Mouse (Mus musculus) myocyte (in vitro differentiated cells): ENCODE measurements around the gene Ccdc163. TPM values are rescaled to one million over a fixed set of nuclear protein-coding genes. Genes with fewer than 3 reads are reported as not detected.

ENCODE experiments used
- H3K27me3 ChIP-seq: one replicate; pipeline ENCODE4 v1.6.1; 2011; ENCODE audit not compliant: control insufficient read depth, insufficient read depth, insufficient read length
- H3K36me3 ChIP-seq: one replicate; pipeline ENCODE4 v1.6.1; 2011; ENCODE audit not compliant: control insufficient read depth, insufficient read depth
- H3K4me2 ChIP-seq: one replicate; pipeline ENCODE4 v1.6.1; 2011; ENCODE audit warnings: low read depth, control low read depth
- H3K4me3 ChIP-seq: one replicate; pipeline ENCODE4 v1.5.1; 2011; ENCODE audit warnings: mild to moderate bottlenecking, control low read depth, moderate library complexity
- H3K79me2 ChIP-seq: one replicate; pipeline ENCODE4 v1.6.1; 2011; ENCODE audit not compliant: control insufficient read depth, insufficient read depth
- H3ac ChIP-seq: one replicate; pipeline ENCODE4 v1.6.1; 2011; ENCODE audit not compliant: control insufficient read depth, insufficient read length
- CEBPB ChIP-seq: IDR thresholded peaks from 2 replicates; pipeline ENCODE4 v1.6.1; 2011; ENCODE audit warnings: mild to moderate bottlenecking, moderate library complexity; ENCODE audit not compliant: poor library complexity, insufficient read depth, severe bottlenecking
- E2F4 ChIP-seq: IDR thresholded peaks from one replicate; pipeline ENCODE4 v1.6.1; 2011; ENCODE audit warnings: mild to moderate bottlenecking, control low read depth, moderate library complexity; ENCODE audit not compliant: insufficient read depth
- MAX ChIP-seq: IDR thresholded peaks from one replicate; pipeline ENCODE4 v1.6.1; 2011; ENCODE audit warnings: low read depth, mild to moderate bottlenecking, control low read depth
- MYOD1 ChIP-seq, 3 experiments: IDR thresholded peaks; one replicate each; pipeline ENCODE4 v1.6.1; 2011; ENCODE audit warnings: control low read depth in 2 of 3, low read depth in 2 of 3, mild to moderate bottlenecking in 2 of 3, moderate library complexity in 1 of 3; ENCODE audit not compliant: insufficient read length in 2 of 3, control insufficient read depth in 1 of 3
- MYOG ChIP-seq, 3 experiments: IDR thresholded peaks; one replicate each; pipeline ENCODE4 v1.6.1; 2011; ENCODE audit warnings: control low read depth in 2 of 3, low read depth in 2 of 3, mild to moderate bottlenecking in 2 of 3; ENCODE audit not compliant: insufficient read length in 2 of 3, control insufficient read depth in 1 of 3, insufficient read depth in 1 of 3
- POLR2A ChIP-seq: IDR thresholded peaks from one replicate; pipeline ENCODE4 v1.6.1; 2011; ENCODE audit warnings: low read depth, mild to moderate bottlenecking, control low read depth, moderate library complexity; ENCODE audit not compliant: insufficient read length
- POLR2AphosphoS2 ChIP-seq: IDR thresholded peaks from one replicate; pipeline ENCODE4 v1.6.1; 2011; ENCODE audit warnings: low read depth, control low read depth; ENCODE audit not compliant: insufficient read length
- REST ChIP-seq: IDR thresholded peaks from one replicate; pipeline ENCODE4 v1.6.1; 2011; ENCODE audit warnings: mild to moderate bottlenecking, control low read depth, moderate library complexity; ENCODE audit not compliant: insufficient read depth, insufficient read length
- SRF ChIP-seq: IDR thresholded peaks from one replicate; pipeline ENCODE4 v1.6.1; 2011; ENCODE audit warnings: low read depth; ENCODE audit not compliant: control insufficient read depth, insufficient read length
- TCF12 ChIP-seq: IDR thresholded peaks from one replicate; pipeline ENCODE4 v1.6.1; 2011; ENCODE audit warnings: mild to moderate bottlenecking, control low read depth; ENCODE audit not compliant: poor library complexity, insufficient read depth, severe bottlenecking
- TCF3 ChIP-seq: IDR thresholded peaks from one replicate; pipeline ENCODE4 v1.6.1; 2011; ENCODE audit warnings: low read depth, control low read depth; ENCODE audit not compliant: insufficient read length
- USF1 ChIP-seq: IDR thresholded peaks from one replicate; pipeline ENCODE4 v1.6.1; 2011; ENCODE audit warnings: low read depth, mild to moderate bottlenecking, control low read depth, moderate library complexity
- polyA plus RNA-seq: library from polyadenylated mRNA; unstranded; fragments of >200 nt; fragmentation: generic; extraction: Trizol; gene quantifications from one replicate; pipeline ENCODE4 v1.2.1, GENCODE M21; 2012; ENCODE audit warnings: missing spikeins

Gene Ccdc163
- polyA plus RNA-seq, 1 experiment: 18.9 TPM

DNA sequence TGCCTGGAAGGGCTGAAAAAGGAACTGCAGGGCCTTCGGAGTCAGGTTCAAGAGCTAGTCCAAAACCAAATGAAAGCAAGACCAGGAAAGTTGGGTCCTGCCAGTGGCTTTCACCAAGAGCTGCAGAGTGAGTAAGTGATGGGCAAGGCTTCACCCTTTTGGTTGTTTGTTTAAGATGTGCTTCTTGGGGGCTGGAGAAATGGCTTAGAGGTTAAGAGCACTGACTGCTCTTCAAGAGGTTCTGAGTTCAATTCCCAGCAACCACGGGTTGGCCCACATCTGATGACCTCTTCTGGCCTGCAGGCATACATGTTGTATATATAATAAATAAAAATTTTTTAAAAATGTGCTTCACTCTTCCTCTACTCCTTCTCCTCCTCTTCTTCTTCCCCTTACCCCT is 1.8 kb downstream of the Ccdc163 start:
- no peak overlapping the region for H3K4me3 ChIP-seq
- no peak overlapping the region for H3K4me2 ChIP-seq
- H3K36me3 ChIP-seq: peaks cover 3% of the 10 kb centered on the region
- no peak overlapping the region for H3ac ChIP-seq
- H3K79me2 ChIP-seq: no peaks in the 10 kb centered on the region
- H3K27me3 ChIP-seq: no peaks in the 10 kb centered on the region
- no peak for TF ChIP-seq TCF12
- no peak for TF ChIP-seq MYOG (IDR thresholded peaks at IDR 0.05; ENCODE audit: control insufficient read depth in 1 of 3, insufficient read depth in 1 of 3, insufficient read length in 2 of 3, low read depth in 2 of 3)
- no peak for TF ChIP-seq MYOD1 (IDR thresholded peaks at IDR 0.05; ENCODE audit: control insufficient read depth in 1 of 3, insufficient read length in 2 of 3, low read depth in 2 of 3)
- TF ChIP-seq REST: no peak
- no peak for TF ChIP-seq TCF3
- no peak for TF ChIP-seq E2F4
- TF ChIP-seq POLR2AphosphoS2: no peak
- TF ChIP-seq CEBPB: no peak
- TF ChIP-seq MAX: no peak
- no peak for TF ChIP-seq SRF
- TF ChIP-seq POLR2A: no peak
- TF ChIP-seq USF1: no peak

DNA sequence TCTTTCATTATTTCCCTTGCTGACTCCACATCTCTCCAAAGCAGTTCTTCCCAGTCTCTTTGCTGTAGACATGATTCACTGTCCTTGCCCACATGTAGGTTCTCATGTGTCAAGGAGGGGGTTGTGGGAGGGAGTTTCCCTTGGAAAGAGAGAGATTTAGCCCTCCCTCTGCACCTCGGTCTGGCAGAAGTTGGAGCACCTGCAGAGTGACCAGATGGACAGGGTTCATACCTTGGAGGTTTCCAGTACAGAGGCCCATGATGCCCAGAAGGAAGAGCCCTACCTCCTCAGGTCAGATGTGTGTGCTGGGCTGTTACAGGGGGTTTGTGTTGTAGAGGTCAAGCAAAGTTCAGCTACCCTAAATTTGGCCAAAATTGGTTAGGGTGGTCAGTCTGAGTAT is 4.2 kb downstream of the Ccdc163 start:
- H3K4me3 ChIP-seq: no peak overlapping the region
- TF ChIP-seq MAX (no peak), REST (no peak), SRF (no peak), MYOD1 (IDR thresholded peaks at IDR 0.05; ENCODE audit: control insufficient read depth in 1 of 3, insufficient read length in 2 of 3, low read depth in 2 of 3) (no peak), E2F4 (no peak), TCF3 (no peak), MYOG (IDR thresholded peaks at IDR 0.05; ENCODE audit: control insufficient read depth in 1 of 3, insufficient read depth in 1 of 3, insufficient read length in 2 of 3, low read depth in 2 of 3) (no peak), CEBPB (no peak), USF1 (no peak), TCF12 (no peak)
- no peaks in the 10 kb centered on the region for H3K79me2 ChIP-seq
- peaks cover 3% of the 10 kb centered on the region for H3K36me3 ChIP-seq
- H3K4me2 ChIP-seq: no peak overlapping the region
- H3K27me3 ChIP-seq: no peaks in the 10 kb centered on the region
- H3ac ChIP-seq: no peak overlapping the region

- H3K36me3 ChIP-seq: peaks cover 3% of the 10 kb centered on the region
- H3K4me3 ChIP-seq: no peak overlapping the region
- H3K27me3 ChIP-seq: no peaks in the 10 kb centered on the region
- TF ChIP-seq POLR2AphosphoS2 (no peak), MYOD1 (IDR thresholded peaks at IDR 0.05; ENCODE audit: control insufficient read depth in 1 of 3, insufficient read length in 2 of 3, low read depth in 2 of 3) (no peak), POLR2A (no peak), MYOG (IDR thresholded peaks at IDR 0.05; ENCODE audit: control insufficient read depth in 1 of 3, insufficient read depth in 1 of 3, insufficient read length in 2 of 3, low read depth in 2 of 3) (no peak), SRF (no peak), MAX (no peak), CEBPB (no peak), TCF12 (no peak), TCF3 (no peak), REST (no peak), USF1 (no peak)
- peaks cover 23% of the 10 kb centered on the region for H3K79me2 ChIP-seq
- no peak overlapping the region for H3K4me2 ChIP-seq
- no peak overlapping the region for H3ac ChIP-seq
Measured at GRCm38 (mm10) chr4:116719396-116719795, 11.1 kb downstream of the Ccdc163 start.

GRCm38 (mm10) chr4:116720343-116721097 is 12.2 kb downstream of the Ccdc163 start, which contains the start of gene Tesk2:
Tesk2 (plus strand) TSS chr4:116720948.
- Histone ChIP-seq H3K27me3 (no peaks in the 10 kb centered on the region), H3K79me2 (peaks cover 23% of the 10 kb centered on the region), H3K36me3 (no peaks in the 10 kb centered on the region), H3ac (peak within 1 kb of the TSS; percentile 9), H3K4me3 (peak within 1 kb of the TSS; percentile 79), H3K4me2 (peak within 1 kb of the TSS; percentile 95)
- no peak for TF ChIP-seq REST
- no peak for TF ChIP-seq SRF
- TF ChIP-seq USF1: peak; percentile 97
- TF ChIP-seq POLR2A: peak; percentile 71
- peak in 1 of 3 experiments; percentile 5 for TF ChIP-seq MYOD1 (IDR thresholded peaks at IDR 0.05; ENCODE audit: control insufficient read depth in 1 of 3, insufficient read length in 2 of 3, low read depth in 2 of 3)
- no peak for TF ChIP-seq TCF3
- no peak for TF ChIP-seq TCF12
- TF ChIP-seq CEBPB: no peak
- TF ChIP-seq POLR2AphosphoS2: peak; percentile 78
- TF ChIP-seq MYOG (IDR thresholded peaks at IDR 0.05; ENCODE audit: control insufficient read depth in 1 of 3, insufficient read depth in 1 of 3, insufficient read length in 2 of 3, low read depth in 2 of 3): no peak
- TF ChIP-seq MAX: no peak
- TF ChIP-seq E2F4: peak; percentile 24
